23 mouse cellular contexts compared by ENCODE assay signal in the genomic region with DNA sequence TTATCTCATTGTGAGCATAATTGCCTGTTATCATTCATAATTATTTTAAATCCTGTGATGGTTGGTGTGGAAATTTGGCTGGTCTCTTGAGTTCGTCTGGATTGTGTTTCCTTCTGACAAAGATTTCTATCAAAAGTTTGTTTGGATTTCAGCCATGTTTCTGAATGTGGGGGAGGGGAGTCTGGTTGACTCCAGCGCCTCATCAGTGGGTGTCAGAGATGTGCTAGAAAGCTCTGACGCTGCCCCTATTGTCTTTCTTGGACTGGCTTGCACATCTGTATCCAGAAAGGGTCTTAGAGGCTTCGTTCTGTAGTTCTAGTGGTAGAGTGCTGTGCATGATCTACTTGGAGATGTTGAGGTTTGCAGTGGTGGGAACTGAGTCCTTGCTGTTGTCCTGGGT. TPM values are rescaled to one million over a fixed set of nuclear protein-coding genes. Genes with fewer than 3 reads are reported as not detected.
A peak's percentile ranks its signal among the peaks of the same experiment; 100 is the strongest.
DNase-seq lines count a peak whose midpoint lies in the region; ATAC-seq lines count a peak whose summit lies in the region.
"Had no signal": no experiment of that assay in that cellular context is flagged by ENCODE, and none has a peak within 500 bp of the region (broad histone marks: within the 10 kb centered on the region; RNA-seq: fewer than 3 reads in every experiment).

No protein-coding gene starts in this region.

- H3K27ac ChIP-seq in kidney, embryonic 14.5 days (ENCODE audit: low read depth, low read length) = peak overlapping the region; percentile 63; the same call in 1 of the 2 replicates
- no peak overlapping the region for H3K27ac ChIP-seq in neural tube, embryonic 11.5 days (ENCODE audit: low read depth, low read length)
- H3K27ac ChIP-seq in neural tube, embryonic 15.5 days (replicated peaks) = no peak overlapping the region
- H3K27ac ChIP-seq: embryonic facial prominence, embryonic 10.5 days; hindbrain, embryonic 15.5 days; left cerebral cortex, adult 2 months had no signal

- intact Hi-C loops in heart, postnatal 10 days (cut with DNase I) = no loop called here

- no peak overlapping the region for H3K9ac ChIP-seq in kidney, embryonic 14.5 days (ENCODE audit: low read depth, low read length)
- H3K9ac ChIP-seq in neural tube, embryonic 11.5 days (ENCODE audit: low read length) = no peak overlapping the region
- H3K9ac ChIP-seq in neural tube, embryonic 15.5 days (replicated peaks) = no peak overlapping the region
- H3K9ac ChIP-seq: hindbrain, embryonic 15.5 days had no signal

- no peaks in the 10 kb centered on the region for H3K9me3 ChIP-seq in kidney, embryonic 14.5 days (ENCODE audit: control insufficient read depth, low read length)
- no peaks in the 10 kb centered on the region for H3K9me3 ChIP-seq in neural tube, embryonic 11.5 days (ENCODE audit: control insufficient read depth, low read length)
- no peaks in the 10 kb centered on the region for H3K9me3 ChIP-seq in neural tube, embryonic 15.5 days (replicated peaks)
- H3K9me3 ChIP-seq: embryonic facial prominence, embryonic 10.5 days; hindbrain, embryonic 15.5 days; megakaryocyte, embryonic 14.5 days had no signal

- no peaks in the 10 kb centered on the region for H3K36me3 ChIP-seq in kidney, embryonic 14.5 days (ENCODE audit: control insufficient read depth, insufficient read depth, low read length)
- H3K36me3 ChIP-seq in neural tube, embryonic 11.5 days (ENCODE audit: control insufficient read depth, insufficient read depth, low read length) = no peaks in the 10 kb centered on the region
- no peaks in the 10 kb centered on the region for H3K36me3 ChIP-seq in neural tube, embryonic 15.5 days
- H3K36me3 ChIP-seq: embryonic facial prominence, embryonic 10.5 days; hindbrain, embryonic 15.5 days had no signal

- ATAC-seq in kidney, embryonic 14.5 days (ENCODE audit: low FRiP score, low TSS enrichment) = no peak
- no peak for ATAC-seq in neural tube, embryonic 11.5 days (ENCODE audit: insufficient read depth, low FRiP score, low TSS enrichment)
- no peak for ATAC-seq in neural tube, embryonic 15.5 days (ENCODE audit: low FRiP score)

- peak; percentile 83 for DNase-seq in heart, adult 11 months
- DNase-seq in heart, postnatal 10 days = no peak
- no peak for DNase-seq in kidney, adult 18-20 months
- DNase-seq in neural tube, embryonic 11.5 days (ENCODE audit: low spot score) = peak; percentile 4
- DNase-seq in lung, postnatal 36 days = peak; percentile 75
- DNase-seq in T-cell, adult 2 months (ENCODE audit: low spot score) = no peak
- DNase-seq: adrenal gland, adult 8-10 months; cerebellum, adult 9-10 months; kidney, postnatal 10 days; left cerebral cortex, postnatal 4 days; midbrain, embryonic 14.5 days; right cerebral cortex, postnatal 25 days; thymus, adult 2 months had no signal

- no peak overlapping the region for H3K4me3 ChIP-seq in kidney, embryonic 14.5 days (ENCODE audit: low read length)
- H3K4me3 ChIP-seq in neural tube, embryonic 11.5 days (ENCODE audit: low read depth, low read length) = no peak overlapping the region
- H3K4me3 ChIP-seq in neural tube, embryonic 15.5 days (replicated peaks) = no peak overlapping the region
- H3K4me3 ChIP-seq: embryonic facial prominence, embryonic 10.5 days; hindbrain, embryonic 15.5 days; left cerebral cortex, adult 2 months; megakaryocyte, embryonic 14.5 days; myocyte had no signal

- peaks cover 44% of the 10 kb centered on the region for H3K4me1 ChIP-seq in kidney, embryonic 14.5 days (ENCODE audit: control insufficient read depth, insufficient read depth, low read length)
- H3K4me1 ChIP-seq in neural tube, embryonic 11.5 days (ENCODE audit: control insufficient read depth, insufficient read depth, low read length) = no peaks in the 10 kb centered on the region
- peaks cover 58% of the 10 kb centered on the region for H3K4me1 ChIP-seq in neural tube, embryonic 15.5 days

- no peaks in the 10 kb centered on the region for H3K27me3 ChIP-seq in kidney, embryonic 14.5 days (ENCODE audit: control insufficient read depth, insufficient read depth, low read length)
- H3K27me3 ChIP-seq in neural tube, embryonic 11.5 days (ENCODE audit: control insufficient read depth, insufficient read depth, low read length) = no peaks in the 10 kb centered on the region
- no peaks in the 10 kb centered on the region for H3K27me3 ChIP-seq in neural tube, embryonic 15.5 days (replicated peaks)
- H3K27me3 ChIP-seq: CH12.LX; hindbrain, embryonic 15.5 days; megakaryocyte, embryonic 14.5 days had no signal

- WGBS in kidney, embryonic 14.5 days = 60% methylated on average over 4 of the region's 4 CpGs
- WGBS in neural tube, embryonic 11.5 days = 79% methylated on average over 4 of the region's 4 CpGs
- 75% methylated on average over 4 of the region's 4 CpGs for WGBS in neural tube, embryonic 15.5 days

- no peak overlapping the region for H3K4me2 ChIP-seq in kidney, embryonic 14.5 days (replicated peaks; ENCODE audit: low read depth, low read length)
- H3K4me2 ChIP-seq in neural tube, embryonic 11.5 days (ENCODE audit: low read depth) = no peak overlapping the region
- H3K4me2 ChIP-seq in neural tube, embryonic 15.5 days = no peak overlapping the region
- H3K4me2 ChIP-seq: hindbrain, embryonic 15.5 days; liver, embryonic 11.5 days had no signal

RNA-seq across cellular contexts. Expression of a gene that starts 23.4 kb away (rescaled TPM):
- total RNA-seq in heart, postnatal 10 days (2021) = 10 to 100 TPM; 41.5 to 41.9 TPM
- polyA plus RNA-seq in kidney, embryonic 14.5 days (2014; fragmentation: Nextera tagmentation; extraction: Ambion mirVana) = 43.5 and 50.6 TPM in 2 replicates
- polyA plus RNA-seq in neural tube, embryonic 11.5 days (2014; fragmentation: Nextera tagmentation; extraction: Ambion mirVana) = 40.6 and 42.1 TPM in 2 replicates
- polyA plus RNA-seq in neural tube, embryonic 15.5 days (2015; fragmentation: Nextera tagmentation; extraction: Ambion mirVana) = 34.5 and 35.9 TPM in 2 replicates
- total RNA-seq: MEL had no signal

RNA-seq across cellular contexts. Expression of a gene that starts 24.3 kb away (rescaled TPM):
- 10 to 100 TPM; 55.9 to 64.7 TPM for total RNA-seq in heart, postnatal 10 days (2021)
- 51.1 and 54.9 TPM in 2 replicates for polyA plus RNA-seq in kidney, embryonic 14.5 days (2014; fragmentation: Nextera tagmentation; extraction: Ambion mirVana)
- 47.6 and 52.2 TPM in 2 replicates for polyA plus RNA-seq in neural tube, embryonic 11.5 days (2014; fragmentation: Nextera tagmentation; extraction: Ambion mirVana)
- polyA plus RNA-seq in neural tube, embryonic 15.5 days (2015; fragmentation: Nextera tagmentation; extraction: Ambion mirVana) = 43.8 and 50.7 TPM in 2 replicates

Comparison
In these comparisons a context has a peak if more than half of its experiments do, and no peak if none do; other contexts are left out.
1. DNase-seq: peak in heart, adult 11 months (single experiment), neural tube, embryonic 11.5 days (single experiment) and lung, postnatal 36 days (single experiment); none in heart, postnatal 10 days (0 of 2), kidney, adult 18-20 months (single experiment) and T-cell, adult 2 months (single experiment).